Mouse (Mus musculus): Measurements from ENCODE around the gene Gm10647. TPM values are rescaled to one million over a fixed set of nuclear protein-coding genes. Genes with fewer than 3 reads are reported as not detected.

The Gm10647 gene
- 0.32 TPM in 1 of 2 replicates, not detected in the other for polyA plus RNA-seq (2015; fragmentation: Nextera tagmentation; extraction: Ambion mirVana)

GRCm38 (mm10) chr9:66796739-66797138 is at the start of gene Gm10647:
Gm10647 (plus strand) TSS chr9:66797039.

GRCm38 (mm10) chr9:66795464-66796324 is 1.1 kb upstream of the Gm10647 start, which contains the start of gene Aph1b:
Aph1b (minus strand) TSS chr9:66795490.

GRCm38 (mm10) chr9:66834318-66835096 is 37.7 kb downstream of the Gm10647 start, which contains the start of gene Aph1c:
Aph1c (minus strand) TSS chr9:66834726.

Other genes with a start within 250 kb of the Gm10647 start
- 31.7 and 36.9 TPM in 2 replicates for gene Usp3, start 203.9 kb upstream of the Gm10647 start, polyA plus RNA-seq (2015; fragmentation: Nextera tagmentation; extraction: Ambion mirVana)
- 0.46 and 1.5 TPM in 2 replicates for gene Car12, start 83.4 kb upstream of the Gm10647 start, polyA plus RNA-seq (2015; fragmentation: Nextera tagmentation; extraction: Ambion mirVana)
- gene Aph1b, start 1.5 kb upstream of the Gm10647 start, polyA plus RNA-seq (2015; fragmentation: Nextera tagmentation; extraction: Ambion mirVana), result 4.4 and 5.4 TPM in 2 replicates
- gene Aph1c, start 37.7 kb downstream of the Gm10647 start, polyA plus RNA-seq (2015; fragmentation: Nextera tagmentation; extraction: Ambion mirVana), result 5.5 and 9.4 TPM in 2 replicates
- gene Rab8b, start 122.6 kb downstream of the Gm10647 start, polyA plus RNA-seq (2015; fragmentation: Nextera tagmentation; extraction: Ambion mirVana), result 14.2 and 15.1 TPM in 2 replicates
- 1,284 and 2,309 TPM in 2 replicates for gene Rps27l, start 149.0 kb downstream of the Gm10647 start, polyA plus RNA-seq (2015; fragmentation: Nextera tagmentation; extraction: Ambion mirVana)
- 9.9 and 11.7 TPM in 2 replicates for gene Lactb, start 178.4 kb downstream of the Gm10647 start, polyA plus RNA-seq (2015; fragmentation: Nextera tagmentation; extraction: Ambion mirVana)

Data from adrenal gland, postnatal 0 days (tissue).